Comparison of ENCODE assay signal across 15 mouse cellular contexts in the genomic region with DNA sequence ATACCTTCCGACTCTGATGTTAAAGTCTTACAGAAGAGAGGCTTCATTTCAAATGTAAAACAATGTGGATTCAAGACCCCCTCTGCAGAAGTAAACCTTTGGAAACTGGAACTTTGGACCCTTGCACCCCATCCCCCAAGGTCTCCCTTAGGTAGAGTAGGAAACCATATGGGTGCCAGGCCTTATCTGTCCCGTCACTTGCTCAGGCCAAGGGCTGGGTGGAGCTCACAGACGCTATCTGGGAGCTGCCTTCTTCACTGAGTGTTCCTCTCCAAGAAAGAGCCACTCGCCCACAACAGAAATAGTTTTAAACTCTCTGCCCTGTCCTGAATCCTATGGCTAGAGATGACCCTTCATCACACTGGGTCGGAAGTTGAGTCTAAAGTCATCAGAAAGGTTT. TPM values are rescaled to one million over a fixed set of nuclear protein-coding genes. Genes with fewer than 3 reads are reported as not detected.
DNase-seq lines count a peak whose midpoint lies in the region; ATAC-seq and TF ChIP-seq lines count a peak whose summit lies in the region.
"Had no signal": no experiment of that assay in that cellular context is flagged by ENCODE, and none has a peak within 500 bp of the region (broad histone marks: within the 10 kb centered on the region; RNA-seq: fewer than 3 reads in every experiment).

No protein-coding gene starts in this region.

- no peak overlapping the region for H3K9ac ChIP-seq in midbrain, embryonic 13.5 days (replicated peaks)
- H3K9ac ChIP-seq in liver, embryonic 14.5 days (replicated peaks): peak overlapping the region; percentile 96
- H3K9ac ChIP-seq in stomach, embryonic 16.5 days (ENCODE audit: low read length): no peak overlapping the region
- H3K9ac ChIP-seq in hindbrain, embryonic 13.5 days: no peak overlapping the region
- H3K9ac ChIP-seq: neural tube, embryonic 15.5 days had no signal

- peak overlapping the region; percentile 97 for H3K27ac ChIP-seq in midbrain, embryonic 10.5 days (replicated peaks)
- H3K27ac ChIP-seq in midbrain, embryonic 13.5 days: no peak overlapping the region
- H3K27ac ChIP-seq in liver, embryonic 14.5 days: peak overlapping the region; percentile 95
- H3K27ac ChIP-seq in stomach, embryonic 16.5 days (ENCODE audit: low read length): no peak overlapping the region
- H3K27ac ChIP-seq in hindbrain, embryonic 13.5 days: no peak overlapping the region
- H3K27ac ChIP-seq: heart, adult 2 months; kidney, postnatal 0 days; neural tube, embryonic 15.5 days had no signal

- TF ChIP-seq EP300 in liver, embryonic 14.5 days (IDR thresholded peaks at IDR 0.05; ENCODE audit: low read depth): peak; percentile 94

- no peak overlapping the region for H3K4me3 ChIP-seq in midbrain, embryonic 10.5 days
- no peak overlapping the region for H3K4me3 ChIP-seq in midbrain, embryonic 13.5 days (replicated peaks)
- H3K4me3 ChIP-seq in liver, embryonic 14.5 days (ENCODE audit: insufficient read depth in 1 of 2, low read depth in 2 of 2, low read length in 2 of 2): peak overlapping the region; percentile 35 to 83
- no peak overlapping the region for H3K4me3 ChIP-seq in stomach, embryonic 16.5 days (replicated peaks; ENCODE audit: low read length)
- H3K4me3 ChIP-seq in hindbrain, embryonic 13.5 days: no peak overlapping the region
- H3K4me3 ChIP-seq: heart, adult 2 months; neural tube, embryonic 15.5 days had no signal

- H3K4me2 ChIP-seq in midbrain, embryonic 13.5 days (replicated peaks): no peak overlapping the region
- H3K4me2 ChIP-seq in liver, embryonic 14.5 days (ENCODE audit: low read depth): peak overlapping the region; percentile 83
- no peak overlapping the region for H3K4me2 ChIP-seq in stomach, embryonic 16.5 days (ENCODE audit: low read depth, low read length)
- no peak overlapping the region for H3K4me2 ChIP-seq in hindbrain, embryonic 13.5 days
- H3K4me2 ChIP-seq: neural tube, embryonic 15.5 days had no signal

- H3K36me3 ChIP-seq in midbrain, embryonic 10.5 days: no peaks in the 10 kb centered on the region
- H3K36me3 ChIP-seq in midbrain, embryonic 13.5 days: no peaks in the 10 kb centered on the region
- H3K36me3 ChIP-seq in liver, embryonic 14.5 days (replicated peaks; ENCODE audit: control insufficient read depth, insufficient read depth, low read depth): no peaks in the 10 kb centered on the region; the same call in 1 of the 2 replicates
- H3K36me3 ChIP-seq in stomach, embryonic 16.5 days (ENCODE audit: control insufficient read depth, insufficient read depth, low read length): no peaks in the 10 kb centered on the region
- H3K36me3 ChIP-seq in hindbrain, embryonic 13.5 days: no peaks in the 10 kb centered on the region
- H3K36me3 ChIP-seq: neural tube, embryonic 15.5 days had no signal

- no peak for ATAC-seq in midbrain, embryonic 13.5 days
- peak; percentile 66 for ATAC-seq in erythroblast, adult 5-6 weeks (replicated peaks; ENCODE audit: low FRiP score, poor library complexity, severe bottlenecking)
- peak; percentile 86 for ATAC-seq in liver, embryonic 14.5 days (ENCODE audit: insufficient read depth)
- ATAC-seq in stomach, embryonic 16.5 days (ENCODE audit: insufficient read depth, low FRiP score): peak; percentile 63; the same call in 1 of the 2 replicates
- no peak for ATAC-seq in hindbrain, embryonic 13.5 days (ENCODE audit: low FRiP score)
- ATAC-seq: activated CD4-positive, CD25-positive, alpha-beta regulatory T cell, adult 4 months had no signal

- WGBS in midbrain, embryonic 10.5 days: 82% methylated on average over 5 of the region's 5 CpGs
- 88% methylated on average over 5 of the region's 5 CpGs for WGBS in midbrain, embryonic 13.5 days
- WGBS in liver, embryonic 14.5 days (ENCODE audit: insufficient replicate concordance): 14% methylated on average over 5 of the region's 5 CpGs
- WGBS in stomach, embryonic 16.5 days: 73% methylated on average over 5 of the region's 5 CpGs
- WGBS in hindbrain, embryonic 13.5 days: 88% methylated on average over 5 of the region's 5 CpGs

- H3K9me3 ChIP-seq in midbrain, embryonic 10.5 days (replicated peaks): no peaks in the 10 kb centered on the region
- H3K9me3 ChIP-seq in midbrain, embryonic 13.5 days: no peaks in the 10 kb centered on the region
- H3K9me3 ChIP-seq in liver, embryonic 14.5 days (ENCODE audit: control insufficient read depth, low read length): no peaks in the 10 kb centered on the region
- no peaks in the 10 kb centered on the region for H3K9me3 ChIP-seq in stomach, embryonic 16.5 days (replicated peaks; ENCODE audit: control insufficient read depth, low read length)
- no peaks in the 10 kb centered on the region for H3K9me3 ChIP-seq in hindbrain, embryonic 13.5 days
- H3K9me3 ChIP-seq: neural tube, embryonic 15.5 days had no signal

- H3K27me3 ChIP-seq in midbrain, embryonic 10.5 days (ENCODE audit: low read depth, poor library complexity, severe bottlenecking): 0 out of 2 replicates have a peak, but pooled peaks cover 9% of the 10 kb centered on the region
- H3K27me3 ChIP-seq in midbrain, embryonic 13.5 days: peaks cover 17% of the 10 kb centered on the region; the same call in 1 of the 2 replicates
- H3K27me3 ChIP-seq in liver, embryonic 14.5 days (ENCODE audit: control insufficient read depth, insufficient read depth, low read length): no peaks in the 10 kb centered on the region
- no peaks in the 10 kb centered on the region for H3K27me3 ChIP-seq in stomach, embryonic 16.5 days (ENCODE audit: control insufficient read depth, insufficient read depth, low read length)
- H3K27me3 ChIP-seq in hindbrain, embryonic 13.5 days: peaks cover 9% of the 10 kb centered on the region
- H3K27me3 ChIP-seq: neural tube, embryonic 15.5 days had no signal

- TF ChIP-seq CTCF in liver, embryonic 14.5 days (IDR thresholded peaks at IDR 0.05; ENCODE audit: low read depth): no peak

- no peak for DNase-seq in midbrain, embryonic 10.5 days (ENCODE audit: low spot score)
- DNase-seq in liver, embryonic 14.5 days (ENCODE audit: low read depth in 3 of 3, low spot score in 3 of 3): peak; percentile 87 to 89 (median 88)
- DNase-seq in ovary, postnatal 10 days (ENCODE audit: low spot score): no peak
- DNase-seq: adrenal gland, postnatal 36 days; cerebellum, postnatal 25 days; heart, adult 2 months; layer of hippocampus, adult 9-11 months; lung, postnatal 10 days had no signal

- H3K4me1 ChIP-seq in midbrain, embryonic 10.5 days: peaks cover 21% of the 10 kb centered on the region
- H3K4me1 ChIP-seq in midbrain, embryonic 13.5 days (replicated peaks): peaks cover 19% of the 10 kb centered on the region
- peaks cover 61 to 65% of the 10 kb centered on the region in 2 experiments for H3K4me1 ChIP-seq in liver, embryonic 14.5 days (replicated peaks; ENCODE audit: control insufficient read depth in 2 of 2, insufficient read depth in 2 of 2, low read length in 1 of 2)
- H3K4me1 ChIP-seq in stomach, embryonic 16.5 days (ENCODE audit: control insufficient read depth, insufficient read depth, low read length): peaks cover 13% of the 10 kb centered on the region; the same call in 1 of the 2 replicates
- peaks cover 16% of the 10 kb centered on the region for H3K4me1 ChIP-seq in hindbrain, embryonic 13.5 days (replicated peaks)

RNA-seq across cellular contexts. Expression of gene Nprl3, which starts 1.4 kb away (rescaled TPM):
- polyA plus RNA-seq in midbrain, embryonic 10.5 days (2016; fragmentation: Nextera tagmentation; extraction: Ambion mirVana): 42.6 and 45.3 TPM in 2 replicates
- 46.5 and 47.2 TPM in 2 replicates for polyA plus RNA-seq in midbrain, embryonic 13.5 days (2015; fragmentation: Nextera tagmentation; extraction: Ambion mirVana)
- 58.0 and 62.7 TPM in 2 replicates for total RNA-seq in erythroblast, adult 5-6 weeks (2015; ENCODE audit: low replicate concordance)
- 166 and 187 TPM in 2 replicates for total RNA-seq in erythroblast, adult 5-6 weeks (2017; ENCODE audit: low replicate concordance)
- polyA plus RNA-seq in liver, embryonic 14.5 days (2012; rRNA removed): 36.8 and 44.5 TPM in 2 replicates
- polyA plus RNA-seq in liver, embryonic 14.5 days (2014; fragmentation: Nextera tagmentation; extraction: Ambion mirVana): 16.5 and 16.8 TPM in 2 replicates
- 36.8 and 37.6 TPM in 2 replicates for polyA plus RNA-seq in stomach, embryonic 16.5 days (2015; fragmentation: Nextera tagmentation; extraction: Ambion mirVana)
- polyA plus RNA-seq in hindbrain, embryonic 13.5 days (2015; fragmentation: Nextera tagmentation; extraction: Ambion mirVana): 43.5 and 51.8 TPM in 2 replicates

RNA-seq across cellular contexts. Expression of gene Hba-x, which starts 7.2 kb away (rescaled TPM):
- 2,848 and 3,100 TPM in 2 replicates for polyA plus RNA-seq in midbrain, embryonic 10.5 days (2016; fragmentation: Nextera tagmentation; extraction: Ambion mirVana)
- polyA plus RNA-seq in midbrain, embryonic 13.5 days (2015; fragmentation: Nextera tagmentation; extraction: Ambion mirVana): 354 and 365 TPM in 2 replicates
- 7.9 and 8.8 TPM in 2 replicates for total RNA-seq in erythroblast, adult 5-6 weeks (2015; ENCODE audit: low replicate concordance)
- 0.68 and 2.2 TPM in 2 replicates for total RNA-seq in erythroblast, adult 5-6 weeks (2017; ENCODE audit: low replicate concordance)
- polyA plus RNA-seq in liver, embryonic 14.5 days (2012; rRNA removed): 32.1 and 38.8 TPM in 2 replicates
- polyA plus RNA-seq in liver, embryonic 14.5 days (2014; fragmentation: Nextera tagmentation; extraction: Ambion mirVana): 74.9 and 85.3 TPM in 2 replicates
- polyA plus RNA-seq in stomach, embryonic 16.5 days (2015; fragmentation: Nextera tagmentation; extraction: Ambion mirVana): 11.6 and 16.3 TPM in 2 replicates
- polyA plus RNA-seq in hindbrain, embryonic 13.5 days (2015; fragmentation: Nextera tagmentation; extraction: Ambion mirVana): 392 and 434 TPM in 2 replicates
- total RNA-seq: adrenal gland, postnatal 36 days; heart, adult 2 months had no signal
- polyA plus RNA-seq: activated CD4-positive, CD25-positive, alpha-beta regulatory T cell, adult 4 months; heart, adult 2 months had no signal

RNA-seq across cellular contexts. Expression of gene Hba-a1, which starts 14.4 kb away (rescaled TPM):
- 2,199 and 2,239 TPM in 2 replicates for polyA plus RNA-seq in midbrain, embryonic 10.5 days (2016; fragmentation: Nextera tagmentation; extraction: Ambion mirVana)
- 2,311 and 2,595 TPM in 2 replicates for polyA plus RNA-seq in midbrain, embryonic 13.5 days (2015; fragmentation: Nextera tagmentation; extraction: Ambion mirVana)
- 59,368 and 63,767 TPM in 2 replicates for total RNA-seq in erythroblast, adult 5-6 weeks (2015; ENCODE audit: low replicate concordance)
- 14,861 and 24,674 TPM in 2 replicates for total RNA-seq in erythroblast, adult 5-6 weeks (2017; ENCODE audit: low replicate concordance)
- polyA plus RNA-seq in liver, embryonic 14.5 days (2012; rRNA removed): 26,041 and 60,430 TPM in 2 replicates
- 70,707 and 74,513 TPM in 2 replicates for polyA plus RNA-seq in liver, embryonic 14.5 days (2014; fragmentation: Nextera tagmentation; extraction: Ambion mirVana)
- polyA plus RNA-seq in stomach, embryonic 16.5 days (2015; fragmentation: Nextera tagmentation; extraction: Ambion mirVana): 5,545 and 5,672 TPM in 2 replicates
- polyA plus RNA-seq in hindbrain, embryonic 13.5 days (2015; fragmentation: Nextera tagmentation; extraction: Ambion mirVana): 2,436 and 2,656 TPM in 2 replicates

RNA-seq across cellular contexts. Expression of gene Hbq1b, which starts 17.8 kb away (rescaled TPM):
- 5.8 and 6.6 TPM in 2 replicates for polyA plus RNA-seq in midbrain, embryonic 10.5 days (2016; fragmentation: Nextera tagmentation; extraction: Ambion mirVana)
- 1.2 and 1.4 TPM in 2 replicates for polyA plus RNA-seq in midbrain, embryonic 13.5 days (2015; fragmentation: Nextera tagmentation; extraction: Ambion mirVana)
- total RNA-seq in erythroblast, adult 5-6 weeks (2015; ENCODE audit: low replicate concordance): 294 and 334 TPM in 2 replicates
- 138 and 139 TPM in 2 replicates for total RNA-seq in erythroblast, adult 5-6 weeks (2017; ENCODE audit: low replicate concordance)
- polyA plus RNA-seq in liver, embryonic 14.5 days (2012; rRNA removed): 127 and 156 TPM in 2 replicates
- polyA plus RNA-seq in liver, embryonic 14.5 days (2014; fragmentation: Nextera tagmentation; extraction: Ambion mirVana): 157 and 161 TPM in 2 replicates
- polyA plus RNA-seq in stomach, embryonic 16.5 days (2015; fragmentation: Nextera tagmentation; extraction: Ambion mirVana): 3.3 and 5.5 TPM in 2 replicates
- polyA plus RNA-seq in hindbrain, embryonic 13.5 days (2015; fragmentation: Nextera tagmentation; extraction: Ambion mirVana): 0.68 and 1.4 TPM in 2 replicates
- total RNA-seq: adrenal gland, postnatal 36 days had no signal
- polyA plus RNA-seq: activated CD4-positive, CD25-positive, alpha-beta regulatory T cell, adult 4 months had no signal

RNA-seq across cellular contexts. Expression of gene Hba-a2, which starts 27.3 kb away (rescaled TPM):
- 3,984 and 4,102 TPM in 2 replicates for polyA plus RNA-seq in midbrain, embryonic 10.5 days (2016; fragmentation: Nextera tagmentation; extraction: Ambion mirVana)
- polyA plus RNA-seq in midbrain, embryonic 13.5 days (2015; fragmentation: Nextera tagmentation; extraction: Ambion mirVana): 5,740 and 6,263 TPM in 2 replicates
- total RNA-seq in erythroblast, adult 5-6 weeks (2015; ENCODE audit: low replicate concordance): 143,341 and 149,783 TPM in 2 replicates
- total RNA-seq in erythroblast, adult 5-6 weeks (2017; ENCODE audit: low replicate concordance): 224,706 and 268,423 TPM in 2 replicates
- polyA plus RNA-seq in liver, embryonic 14.5 days (2012; rRNA removed): 214,511 and 362,158 TPM in 2 replicates
- 162,484 and 169,597 TPM in 2 replicates for polyA plus RNA-seq in liver, embryonic 14.5 days (2014; fragmentation: Nextera tagmentation; extraction: Ambion mirVana)
- 13,147 and 13,964 TPM in 2 replicates for polyA plus RNA-seq in stomach, embryonic 16.5 days (2015; fragmentation: Nextera tagmentation; extraction: Ambion mirVana)
- polyA plus RNA-seq in hindbrain, embryonic 13.5 days (2015; fragmentation: Nextera tagmentation; extraction: Ambion mirVana): 5,965 and 6,511 TPM in 2 replicates

Comparison
In these comparisons a context has a peak if more than half of its experiments do, and no peak if none do; other contexts are left out.
1. H3K27ac ChIP-seq: peak in midbrain, embryonic 10.5 days (single experiment) and liver, embryonic 14.5 days (single experiment); none in midbrain, embryonic 13.5 days (single experiment), stomach, embryonic 16.5 days (single experiment) and hindbrain, embryonic 13.5 days (single experiment).
2. DNase-seq: peak in liver, embryonic 14.5 days (3 of 3); none in midbrain, embryonic 10.5 days (single experiment) and ovary, postnatal 10 days (single experiment).
3. H3K4me3 ChIP-seq: peak in liver, embryonic 14.5 days (2 of 2); none in midbrain, embryonic 10.5 days (single experiment), midbrain, embryonic 13.5 days (single experiment), stomach, embryonic 16.5 days (single experiment) and hindbrain, embryonic 13.5 days (single experiment).
4. ATAC-seq: peak in erythroblast, adult 5-6 weeks (single experiment), liver, embryonic 14.5 days (single experiment) and stomach, embryonic 16.5 days (single experiment); none in midbrain, embryonic 13.5 days (single experiment) and hindbrain, embryonic 13.5 days (single experiment).